Mouse (Mus musculus): Measurements from ENCODE around the gene Itgb4.

Itgb4 gene

GRCm38 (mm10) chr11:116028177-116028865, 53.8 kb downstream of the Itgb4 start:
- no peak for DNase-seq (ENCODE audit: low spot score)

- no peak for DNase-seq (ENCODE audit: low spot score)
Observed at GRCm38 (mm10) chr11:116029086-116029865, 54.8 kb downstream of the Itgb4 start.

GRCm38 (mm10) chr11:116030088-116030897, 55.8 kb downstream of the Itgb4 start, which contains the start of gene Unk:
TSS of gene Unk (plus strand) at chr11:116030322.
- DNase-seq (ENCODE audit: low spot score): peak; percentile 86

- peak; percentile 35 for DNase-seq (ENCODE audit: low spot score)
Observed at GRCm38 (mm10) chr11:116030898-116031845, 56.7 kb downstream of the Itgb4 start.

- no peak for DNase-seq (ENCODE audit: low spot score)
Observed at GRCm38 (mm10) chr11:116034584-116034983, 60.1 kb downstream of the Itgb4 start.

GRCm38 (mm10) chr11:116036671-116037070, 62.2 kb downstream of the Itgb4 start:
- no peak for DNase-seq (ENCODE audit: low spot score)

GRCm38 (mm10) chr11:116037826-116038225, 63.3 kb downstream of the Itgb4 start:
- DNase-seq (ENCODE audit: low spot score): no peak

GRCm38 (mm10) chr11:116040593-116040992, 66.1 kb downstream of the Itgb4 start:
- DNase-seq (ENCODE audit: low spot score): no peak

- DNase-seq (ENCODE audit: low spot score): no peak
Observed at GRCm38 (mm10) chr11:116041833-116042232, 67.3 kb downstream of the Itgb4 start.

GRCm38 (mm10) chr11:116042372-116043138, 68.0 kb downstream of the Itgb4 start:
- no peak for DNase-seq (ENCODE audit: low spot score)

GRCm38 (mm10) chr11:116043286-116043685, 68.8 kb downstream of the Itgb4 start:
- no peak for DNase-seq (ENCODE audit: low spot score)

- no peak for DNase-seq (ENCODE audit: low spot score)
Observed at GRCm38 (mm10) chr11:116045173-116045572, 70.7 kb downstream of the Itgb4 start.

- DNase-seq (ENCODE audit: low spot score): no peak
Observed at GRCm38 (mm10) chr11:116049610-116050009, 75.1 kb downstream of the Itgb4 start.

GRCm38 (mm10) chr11:116050196-116050595, 75.7 kb downstream of the Itgb4 start:
- DNase-seq (ENCODE audit: low spot score): no peak

- DNase-seq (ENCODE audit: low spot score): no peak
Observed at GRCm38 (mm10) chr11:116053510-116054229, 79.2 kb downstream of the Itgb4 start.

GRCm38 (mm10) chr11:116055873-116056272, 81.4 kb downstream of the Itgb4 start:
- no peak for DNase-seq (ENCODE audit: low spot score)

- no peak for DNase-seq (ENCODE audit: low spot score)
Observed at GRCm38 (mm10) chr11:116057237-116057881, 82.8 kb downstream of the Itgb4 start.
